Mouse (Mus musculus): ENCODE measurements around the gene Ttc17.

GRCm38 (mm10) chr2:94290483-94290882, 116.0 kb downstream of the Ttc17 start:
- no peak for TF ChIP-seq POLR2A (IDR thresholded peaks at IDR 0.05; ENCODE audit: low read depth, low read length)
- peak; percentile 95 for TF ChIP-seq CTCF (conservative IDR thresholded peaks at IDR 0.05; ENCODE audit: insufficient read depth, insufficient read length, low read depth, low read length)

Measured in kidney, adult 2 months (tissue).